Mouse (Mus musculus): ENCODE measurements around the gene Rbp1.

Rbp1 gene

GRCm38 (mm10) chr9:98424725-98425210, 2.0 kb downstream of the Rbp1 start:
- DNase-seq (ENCODE audit: low read depth, low spot score), result no peak

GRCm38 (mm10) chr9:98425351-98425880, 2.7 kb downstream of the Rbp1 start:
- DNase-seq (ENCODE audit: low read depth, low spot score), result no peak

GRCm38 (mm10) chr9:98427906-98428517, 5.3 kb downstream of the Rbp1 start:
- no peak for DNase-seq (ENCODE audit: low read depth, low spot score)

- DNase-seq (ENCODE audit: low read depth, low spot score), result no peak
Measured at GRCm38 (mm10) chr9:98428783-98429182, 6.0 kb downstream of the Rbp1 start.

GRCm38 (mm10) chr9:98429806-98430205, 7.0 kb downstream of the Rbp1 start:
- DNase-seq (ENCODE audit: low read depth, low spot score), result no peak

- DNase-seq (ENCODE audit: low read depth, low spot score), result no peak
Measured at GRCm38 (mm10) chr9:98430528-98430927, 7.8 kb downstream of the Rbp1 start.

GRCm38 (mm10) chr9:98433021-98433420, 10.3 kb downstream of the Rbp1 start:
- peak; percentile 48 for DNase-seq (ENCODE audit: low read depth, low spot score)

GRCm38 (mm10) chr9:98433956-98434588, 11.3 kb downstream of the Rbp1 start:
- DNase-seq (ENCODE audit: low read depth, low spot score), result no peak

GRCm38 (mm10) chr9:98437819-98438218, 15.1 kb downstream of the Rbp1 start:
- no peak for DNase-seq (ENCODE audit: low read depth, low spot score)

- DNase-seq (ENCODE audit: low read depth, low spot score), result no peak
Measured at GRCm38 (mm10) chr9:98439091-98439490, 16.3 kb downstream of the Rbp1 start.

- no peak for DNase-seq (ENCODE audit: low read depth, low spot score)
Measured at GRCm38 (mm10) chr9:98442638-98443037, 19.9 kb downstream of the Rbp1 start.

GRCm38 (mm10) chr9:98445359-98446149, 22.8 kb downstream of the Rbp1 start:
- DNase-seq (ENCODE audit: low read depth, low spot score), result no peak

GRCm38 (mm10) chr9:98450976-98451375, 28.2 kb downstream of the Rbp1 start:
- DNase-seq (ENCODE audit: low read depth, low spot score), result no peak

- DNase-seq (ENCODE audit: low read depth, low spot score), result no peak
Measured at GRCm38 (mm10) chr9:98466709-98467108, 43.9 kb downstream of the Rbp1 start.

GRCm38 (mm10) chr9:98480172-98480749, 57.5 kb downstream of the Rbp1 start:
- no peak for DNase-seq (ENCODE audit: low read depth, low spot score)

- DNase-seq (ENCODE audit: low read depth, low spot score), result no peak
Measured at GRCm38 (mm10) chr9:98482256-98482655, 59.5 kb downstream of the Rbp1 start.

- DNase-seq (ENCODE audit: low read depth, low spot score), result no peak
Measured at GRCm38 (mm10) chr9:98485020-98485419, 62.3 kb downstream of the Rbp1 start.

GRCm38 (mm10) chr9:98485815-98486214, 63.1 kb downstream of the Rbp1 start, which contains the start of gene Rbp2:
TSS of gene Rbp2 (plus strand) at chr9:98486115.
- DNase-seq (ENCODE audit: low read depth, low spot score), result no peak

- DNase-seq (ENCODE audit: low read depth, low spot score), result no peak
Measured at GRCm38 (mm10) chr9:98487273-98487672, 64.5 kb downstream of the Rbp1 start.

GRCm38 (mm10) chr9:98489532-98489931, 66.8 kb downstream of the Rbp1 start:
- no peak for DNase-seq (ENCODE audit: low read depth, low spot score)

- DNase-seq (ENCODE audit: low read depth, low spot score), result no peak
Measured at GRCm38 (mm10) chr9:98490128-98490527, 67.4 kb downstream of the Rbp1 start.

GRCm38 (mm10) chr9:98491071-98491470, 68.3 kb downstream of the Rbp1 start:
- DNase-seq (ENCODE audit: low read depth, low spot score), result no peak

Measured in WW6 (cell line).